Mouse (Mus musculus) heart, postnatal 36 days (tissue): ENCODE results near the gene Pabpn1l. TPM values are rescaled to one million over a fixed set of nuclear protein-coding genes. Genes with fewer than 3 reads are reported as not detected.

ENCODE experiments used
- DNase-seq, 2 experiments: peaks; one replicate each; pipeline ENCODE4 v3.0.0; 2021 to 2022
- intact Hi-C: fragments of 180-260 bp; cut with DNase I; formaldehyde crosslinking; loops from one replicate; pipeline ENCODE4 v1.15.1; 2025
- total RNA-seq, 2 experiments: library from RNA; stranded (reverse); gene quantifications; 2 replicates each; pipeline ENCODE4 v1.2.3; 2021

Gene Pabpn1l
- total RNA-seq: not detected

- intact Hi-C loops: no loop called here
- no peak for DNase-seq
Measured at GRCm38 (mm10) chr8:122622727-122623126, at the start of gene Pabpn1l. Pabpn1l (minus strand) TSS chr8:122622739.

- DNase-seq: no peak
- intact Hi-C loops: no loop called here
Measured at GRCm38 (mm10) chr8:122671894-122672293, 49.4 kb upstream of the Pabpn1l start.

- intact Hi-C loops: no loop called here
- DNase-seq: no peak
Measured at GRCm38 (mm10) chr8:122670718-122671117, 48.2 kb upstream of the Pabpn1l start.

- intact Hi-C loops: no loop called here
- no peak for DNase-seq
Measured at GRCm38 (mm10) chr8:122670001-122670400, 47.5 kb upstream of the Pabpn1l start.

- intact Hi-C loops: no loop called here
- DNase-seq: no peak
Measured at GRCm38 (mm10) chr8:122669370-122669769, 46.8 kb upstream of the Pabpn1l start.

- no peak for DNase-seq
Measured at GRCm38 (mm10) chr8:122667854-122668253, 45.3 kb upstream of the Pabpn1l start.

GRCm38 (mm10) chr8:122666827-122667226, 44.3 kb upstream of the Pabpn1l start:
- intact Hi-C loops: no loop called here
- peak in 1 of 2 experiments; percentile 51 for DNase-seq

More at GRCm38 (mm10) chr8:122667854-122668253, 45.3 kb upstream of the Pabpn1l start:
- intact Hi-C loops: no loop called here

GRCm38 (mm10) chr8:122666338-122666764, 43.8 kb upstream of the Pabpn1l start:
- peak; percentile 57 to 60 for DNase-seq
- intact Hi-C loops: no loop called here

- intact Hi-C loops: no loop called here
- peak; percentile 74 to 79 for DNase-seq
Measured at GRCm38 (mm10) chr8:122665667-122666316, 43.3 kb upstream of the Pabpn1l start.

GRCm38 (mm10) chr8:122665221-122665620, 42.7 kb upstream of the Pabpn1l start:
- peak; percentile 74 to 75 for DNase-seq
- intact Hi-C loops: no loop called here

- intact Hi-C loops: no loop called here
- DNase-seq: no peak
Measured at GRCm38 (mm10) chr8:122663670-122664069, 41.1 kb upstream of the Pabpn1l start.

- no peak for DNase-seq
- intact Hi-C loops: no loop called here
Measured at GRCm38 (mm10) chr8:122663106-122663505, 40.6 kb upstream of the Pabpn1l start.

- no peak for DNase-seq
- intact Hi-C loops: loop anchor here (2.0 kb wide), 1 partner anchor 35 kb away; no protein-coding TSS in a partner anchor
Measured at GRCm38 (mm10) chr8:122661894-122662293, 39.4 kb upstream of the Pabpn1l start.

GRCm38 (mm10) chr8:122661138-122661537, 38.6 kb upstream of the Pabpn1l start:
- intact Hi-C loops: loop anchor here (2.0 kb wide), 1 partner anchor 34 kb away; no protein-coding TSS in a partner anchor
- peak; percentile 71 to 79 for DNase-seq

GRCm38 (mm10) chr8:122660022-122660421, 37.5 kb upstream of the Pabpn1l start:
- intact Hi-C loops: loop anchor here (2.0 kb wide), 1 partner anchor 33 kb away; no protein-coding TSS in a partner anchor
- DNase-seq: no peak

GRCm38 (mm10) chr8:122658807-122659160, 36.2 kb upstream of the Pabpn1l start:
- no peak for DNase-seq
- intact Hi-C loops: no loop called here

GRCm38 (mm10) chr8:122658149-122658806, 35.7 kb upstream of the Pabpn1l start:
- DNase-seq: no peak
- intact Hi-C loops: no loop called here

GRCm38 (mm10) chr8:122656056-122656999, 33.8 kb upstream of the Pabpn1l start:
- DNase-seq: peak; percentile 74 to 75
- intact Hi-C loops: loop anchor here (2.0 kb wide), 1 partner anchor 20 kb away; no protein-coding TSS in a partner anchor

GRCm38 (mm10) chr8:122654768-122655167, 32.2 kb upstream of the Pabpn1l start:
- intact Hi-C loops: no loop called here
- peak; percentile 66 to 69 for DNase-seq

- intact Hi-C loops: no loop called here
- DNase-seq: no peak
Measured at GRCm38 (mm10) chr8:122652643-122653042, 30.1 kb upstream of the Pabpn1l start.
